Mouse (Mus musculus) duodenum, adult 2 months (tissue): ENCODE measurements around the gene Asb16. TPM values are rescaled to one million over a fixed set of nuclear protein-coding genes. Genes with fewer than 3 reads are reported as not detected.

ENCODE experiments used
- polyA plus RNA-seq: library from polyadenylated mRNA; depleted of rRNA; stranded (reverse); fragments of >200 nt; gene quantifications from 2 replicates; pipeline ENCODE4 v1.2.3, GENCODE M21; 2012; ENCODE audit warnings: low replicate concordance; rRNA removed

Asb16 gene
- polyA plus RNA-seq: 0.32 and 2.3 TPM in 2 replicates

GRCm38 (mm10) chr11:102268520-102269244 is at the start of gene Asb16:
Asb16 (plus strand) TSS chr11:102268743.

DNA sequence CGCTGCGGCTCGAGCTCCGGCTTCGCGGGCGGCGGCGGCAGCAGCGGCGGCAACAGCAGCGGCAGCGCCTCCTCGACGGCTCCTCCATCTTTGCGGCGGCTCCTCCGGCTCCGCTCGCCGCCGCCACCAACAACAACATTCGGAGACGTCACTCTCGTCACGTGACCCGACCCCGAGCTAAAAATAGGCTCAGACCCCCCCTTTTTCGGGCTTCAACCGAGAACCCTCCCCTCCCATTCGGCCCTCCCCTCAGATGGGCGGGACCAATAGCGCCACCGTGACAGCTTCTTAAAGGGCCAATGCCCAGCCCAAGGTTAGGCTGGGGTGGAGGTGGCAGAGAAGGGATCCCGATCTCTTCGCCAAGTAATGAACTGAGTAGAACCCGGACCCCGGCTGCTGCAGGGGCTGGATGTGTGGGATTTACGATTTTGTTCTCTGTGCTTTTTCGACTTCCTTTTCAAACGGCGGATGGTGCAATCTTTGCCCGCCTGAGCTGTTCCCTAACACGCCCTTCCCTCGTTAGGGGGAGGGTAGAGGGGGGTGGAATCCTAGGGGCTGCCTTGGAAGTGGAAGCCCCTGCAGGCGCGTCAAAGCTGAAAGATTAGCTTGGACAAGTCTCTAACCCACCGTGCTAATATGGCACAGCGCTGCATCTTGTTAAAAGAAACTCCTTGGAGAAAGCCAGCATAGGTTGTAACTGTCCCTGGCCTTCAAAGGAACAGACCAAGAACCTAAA is 38.4 kb upstream of the Asb16 start, which contains the start of gene Hdac5:
Gene Hdac5, minus strand, starts transcription at position 161 of the 736 bp plus-strand sequence.

GRCm38 (mm10) chr11:102248630-102249230 is 19.8 kb upstream of the Asb16 start, which contains the start of gene BC030867:
BC030867 (plus strand) TSS chr11:102248882.

GRCm38 (mm10) chr11:102284501-102285094 is 16.1 kb downstream of the Asb16 start, which contains the start of gene Tmub2:
Tmub2 (plus strand) TSS chr11:102284931.

GRCm38 (mm10) chr11:102296491-102297472 is 28.2 kb downstream of the Asb16 start, which contains the start of gene Atxn7l3:
Atxn7l3 (minus strand) TSS chr11:102296631.

GRCm38 (mm10) chr11:102319410-102319792 is 50.9 kb downstream of the Asb16 start, which contains the start of gene Ubtf:
Ubtf (minus strand) TSS chr11:102319742.

Other genes starting within 250 kb of the Asb16 start
- 1.0 and 1.7 TPM in 2 replicates for gene Mpp3, start 240.3 kb upstream of the Asb16 start, polyA plus RNA-seq
- 3.6 and 5.4 TPM in 2 replicates for gene Cd300lg, start 227.2 kb upstream of the Asb16 start, polyA plus RNA-seq
- gene Mpp2, start 180.2 kb upstream of the Asb16 start, polyA plus RNA-seq: 1.8 and 2.1 TPM in 2 replicates
- gene Ppy, start 167.4 kb upstream of the Asb16 start, polyA plus RNA-seq: 10.5 TPM in 1 of 2 replicates, not detected in the other
- gene Pyy, start 160.9 kb upstream of the Asb16 start, polyA plus RNA-seq: 92.0 and 116 TPM in 2 replicates
- gene Nags, start 123.2 kb upstream of the Asb16 start, polyA plus RNA-seq: 52.0 and 86.9 TPM in 2 replicates
- 13.8 and 14.3 TPM in 2 replicates for gene Tmem101, start 112.3 kb upstream of the Asb16 start, polyA plus RNA-seq
- gene Lsm12, start 83.4 kb upstream of the Asb16 start, polyA plus RNA-seq: 24.2 and 28.7 TPM in 2 replicates
- 64.1 and 84.2 TPM in 2 replicates for gene G6pc3, start 79.1 kb upstream of the Asb16 start, polyA plus RNA-seq
- gene Hdac5, start 38.6 kb upstream of the Asb16 start, polyA plus RNA-seq: 75.7 and 76.7 TPM in 2 replicates
- gene BC030867, start 19.9 kb upstream of the Asb16 start, polyA plus RNA-seq: 4.6 and 4.9 TPM in 2 replicates
- gene Tmub2, start 16.2 kb downstream of the Asb16 start, polyA plus RNA-seq: 44.7 and 54.3 TPM in 2 replicates
- gene Atxn7l3, start 27.9 kb downstream of the Asb16 start, polyA plus RNA-seq: 25.5 and 36.4 TPM in 2 replicates
- 13.2 and 18.6 TPM in 2 replicates for gene Ubtf, start 51.0 kb downstream of the Asb16 start, polyA plus RNA-seq
- 0.06 TPM in 1 of 2 replicates, not detected in the other for gene Slc4a1, start 97.5 kb downstream of the Asb16 start, polyA plus RNA-seq
- 4.5 and 5.1 TPM in 2 replicates for gene Rundc3a, start 124.7 kb downstream of the Asb16 start, polyA plus RNA-seq
- 578 and 741 TPM in 2 replicates for gene Slc25a39, start 139.2 kb downstream of the Asb16 start, polyA plus RNA-seq
- 118 and 121 TPM in 2 replicates for gene Grn, start 161.6 kb downstream of the Asb16 start, polyA plus RNA-seq
- 4.1 and 8.3 TPM in 2 replicates for gene Fam171a2, start 178.9 kb downstream of the Asb16 start, polyA plus RNA-seq
- gene Itga2b, start 201.4 kb downstream of the Asb16 start, polyA plus RNA-seq: 4.6 and 5.7 TPM in 2 replicates